Mouse (Mus musculus) adrenal gland, postnatal 25 days (tissue): ENCODE data around the gene Olfr64. TPM values are rescaled to one million over a fixed set of nuclear protein-coding genes. Genes with fewer than 3 reads are reported as not detected.

Experiments
- total RNA-seq: library from RNA; stranded (reverse); gene quantifications from 2 replicates; pipeline ENCODE4 v1.2.3, GENCODE M21; 2021

Olfr64 gene
- total RNA-seq, 1 experiment from 2014 or later = not detected

Other genes starting within 250 kb of the Olfr64 start
- not detected in 2 replicates for gene Olfr623, start 230.8 kb downstream of the Olfr64 start, total RNA-seq
- gene Olfr624, start 223.3 kb downstream of the Olfr64 start, total RNA-seq = 0.06 TPM in 1 of 2 replicates, not detected in the other
- gene Olfr625-ps1, start 211.8 kb downstream of the Olfr64 start, total RNA-seq = not detected in 2 replicates
- gene Olfr243, start 179.8 kb downstream of the Olfr64 start, total RNA-seq = not detected in 2 replicates
- not detected in 2 replicates for gene Olfr628, start 164.1 kb downstream of the Olfr64 start, total RNA-seq
- gene Olfr629, start 149.5 kb downstream of the Olfr64 start, total RNA-seq = not detected in 2 replicates
- not detected in 2 replicates for gene Olfr630, start 137.2 kb downstream of the Olfr64 start, total RNA-seq
- not detected in 2 replicates for gene Olfr69, start 122.9 kb downstream of the Olfr64 start, total RNA-seq
- gene Olfr68, start 114.8 kb downstream of the Olfr64 start, total RNA-seq = not detected in 2 replicates
- not detected in 2 replicates for gene Olfr67, start 102.7 kb downstream of the Olfr64 start, total RNA-seq
- 217 and 281 TPM in 2 replicates for gene Hbb-bt, start 80.5 kb downstream of the Olfr64 start, total RNA-seq
- gene Hbb-bs, start 66.4 kb downstream of the Olfr64 start, total RNA-seq = 2,100 and 2,179 TPM in 2 replicates
- gene Hbb-bh2, start 54.0 kb downstream of the Olfr64 start, total RNA-seq = not detected in 2 replicates
- not detected in 2 replicates for gene Hbb-bh1, start 51.3 kb downstream of the Olfr64 start, total RNA-seq
- not detected in 2 replicates for gene Hbb-y, start 41.3 kb downstream of the Olfr64 start, total RNA-seq
- not detected in 2 replicates for gene Olfr66, start 8.2 kb downstream of the Olfr64 start, total RNA-seq
- gene Olfr65, start 9.0 kb upstream of the Olfr64 start, total RNA-seq = not detected in 2 replicates
- not detected in 2 replicates for gene Olfr631, start 34.3 kb upstream of the Olfr64 start, total RNA-seq
- not detected in 2 replicates for gene Olfr632, start 39.9 kb upstream of the Olfr64 start, total RNA-seq
- gene Olfr633, start 50.0 kb upstream of the Olfr64 start, total RNA-seq = not detected in 2 replicates
- gene Olfr635, start 76.7 kb upstream of the Olfr64 start, total RNA-seq = 0.06 TPM in 1 of 2 replicates, not detected in the other
- gene Olfr638, start 104.3 kb upstream of the Olfr64 start, total RNA-seq = not detected in 2 replicates
- gene Olfr639, start 122.8 kb upstream of the Olfr64 start, total RNA-seq = 0.06 TPM in 1 of 2 replicates, not detected in the other
- not detected in 2 replicates for gene Olfr640, start 131.1 kb upstream of the Olfr64 start, total RNA-seq
- not detected in 2 replicates for gene Olfr641, start 141.0 kb upstream of the Olfr64 start, total RNA-seq
- gene Olfr642, start 158.2 kb upstream of the Olfr64 start, total RNA-seq = not detected in 2 replicates
- gene 4930516K23Rik, start 167.0 kb upstream of the Olfr64 start, total RNA-seq = not detected in 2 replicates
- gene Olfr644, start 177.4 kb upstream of the Olfr64 start, total RNA-seq = not detected in 2 replicates
- not detected in 2 replicates for gene Olfr645, start 191.0 kb upstream of the Olfr64 start, total RNA-seq
- not detected in 2 replicates for gene Olfr646, start 210.4 kb upstream of the Olfr64 start, total RNA-seq
- not detected in 2 replicates for gene Ubqln5, start 235.3 kb upstream of the Olfr64 start, total RNA-seq
- not detected in 2 replicates for gene Olfr643, start 242.9 kb upstream of the Olfr64 start, total RNA-seq
- not detected in 2 replicates for gene Ubqln3, start 248.8 kb upstream of the Olfr64 start, total RNA-seq